Mouse (Mus musculus) brain, embryonic 14.5 days (tissue): Measurements from ENCODE around the gene Mrpl43. TPM values are rescaled to one million over a fixed set of nuclear protein-coding genes. Genes with fewer than 3 reads are reported as not detected.
A peak's percentile ranks its signal among the peaks of the same experiment; 100 is the strongest.

Experiments used
- DNase-seq: peaks from one replicate; pipeline ENCODE4 v3.0.0-alpha.2; 2011; ENCODE audit warnings: low read depth
- CTCF ChIP-seq: fragments of 200-500 bp; IDR thresholded peaks from 2 replicates; pipeline ENCODE4 v1.5.1; 2012; ENCODE audit warnings: inconsistent platforms, mild to moderate bottlenecking, moderate library complexity, borderline replicate concordance; ENCODE audit not compliant: insufficient read depth, insufficient read length; ENCODE audit errors: extremely low read depth
- POLR2A ChIP-seq: fragments of 200-500 bp; IDR thresholded peaks from 2 replicates; pipeline ENCODE4 v1.6.1; 2012; ENCODE audit warnings: mild to moderate bottlenecking, inconsistent platforms, borderline replicate concordance; ENCODE audit not compliant: poor library complexity, insufficient read depth, insufficient read length, severe bottlenecking; ENCODE audit errors: extremely low read depth
- polyA plus RNA-seq: library from polyadenylated mRNA; depleted of rRNA; stranded (reverse); fragments of >200 nt; gene quantifications from 2 replicates; pipeline ENCODE4 v1.2.3, GENCODE M21; 2012

The Mrpl43 gene
- polyA plus RNA-seq, 1 experiment, result 96.2 TPM

DNA sequence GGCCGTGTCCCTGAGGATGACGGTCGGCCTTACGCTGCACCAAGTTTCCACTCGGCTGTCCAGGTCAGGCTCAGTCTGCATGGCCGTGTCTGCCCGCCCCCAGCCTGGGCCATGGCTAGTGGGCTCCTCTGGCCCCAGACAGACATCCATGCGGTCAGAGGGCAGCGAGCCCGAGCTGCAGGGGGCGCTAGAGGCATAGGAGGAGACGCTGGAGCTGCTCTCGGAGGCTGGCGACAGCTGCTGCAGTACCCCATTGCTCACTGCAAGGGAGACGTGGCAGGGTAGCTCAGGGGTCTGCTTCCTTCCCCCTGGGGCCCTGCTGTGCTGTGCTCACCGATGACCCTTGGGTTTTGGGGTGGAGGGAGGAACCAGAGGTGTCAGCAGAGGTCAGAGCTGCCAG is 30.6 kb upstream of the Mrpl43 start:
- DNase-seq, result no peak
- TF ChIP-seq POLR2A, result no peak
- peak; percentile 23; the same call in 1 of the 2 replicates for TF ChIP-seq CTCF

DNA sequence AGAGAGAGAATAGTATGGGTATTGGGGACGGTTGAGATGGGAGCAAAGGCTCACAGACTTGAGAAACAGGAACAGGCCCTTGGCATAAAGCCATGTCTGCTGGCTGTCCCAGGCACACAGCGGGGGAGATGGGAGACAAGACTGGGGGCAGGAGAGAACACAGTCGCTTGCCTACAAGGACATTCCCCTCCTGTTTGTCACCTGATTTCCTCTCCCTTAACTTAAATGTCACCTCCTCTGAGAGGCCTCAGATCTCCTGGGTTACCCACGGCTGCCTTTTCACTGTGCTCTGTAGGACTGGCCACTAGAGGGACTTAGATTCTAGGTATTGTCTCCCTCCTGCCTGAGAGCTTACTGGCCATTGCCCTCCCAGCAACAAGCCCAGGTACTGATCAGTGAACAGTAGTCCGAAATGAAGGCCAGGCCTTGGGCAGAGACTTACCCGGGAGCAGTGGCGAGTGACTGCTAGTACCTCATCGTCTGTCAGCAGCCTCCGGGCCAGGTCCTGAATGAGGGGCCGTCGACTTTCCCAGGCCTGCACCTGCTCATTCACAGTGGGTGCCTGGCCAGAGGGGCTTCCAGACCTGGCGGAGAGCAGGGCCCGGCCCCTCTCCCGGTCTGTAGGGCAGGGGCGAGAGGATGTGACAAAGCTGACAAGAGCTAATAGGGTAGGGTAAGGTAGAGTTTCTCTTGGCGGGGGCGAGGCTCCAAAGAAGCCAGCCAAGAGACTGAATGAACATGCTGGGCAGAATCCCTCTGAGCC is 26.5 kb upstream of the Mrpl43 start:
- DNase-seq, result no peak
- TF ChIP-seq POLR2A (no peak), CTCF (peak; percentile 51; the same call in 1 of the 2 replicates)

- DNase-seq, result peak; percentile 82
- TF ChIP-seq CTCF (peak; percentile 86), POLR2A (no peak)
Observed at GRCm38 (mm10) chr19:45031780-45032179, 25.5 kb upstream of the Mrpl43 start.

GRCm38 (mm10) chr19:45030746-45031693 is 24.8 kb upstream of the Mrpl43 start:
- peak; percentile 90 for DNase-seq
- TF ChIP-seq CTCF (peak; percentile 88), POLR2A (no peak)

GRCm38 (mm10) chr19:45030111-45030510 is 23.9 kb upstream of the Mrpl43 start:
- TF ChIP-seq POLR2A, result no peak
- peak; percentile 80 for TF ChIP-seq CTCF
- no peak for DNase-seq

GRCm38 (mm10) chr19:45029571-45029970 is 23.3 kb upstream of the Mrpl43 start:
- no peak for TF ChIP-seq POLR2A
- no peak for TF ChIP-seq CTCF
- no peak for DNase-seq

GRCm38 (mm10) chr19:45028746-45029145 is 22.5 kb upstream of the Mrpl43 start:
- no peak for DNase-seq
- TF ChIP-seq CTCF, result no peak
- no peak for TF ChIP-seq POLR2A

- no peak for TF ChIP-seq POLR2A
- TF ChIP-seq CTCF, result no peak
- DNase-seq, result no peak
Observed at GRCm38 (mm10) chr19:45027848-45028247, 21.6 kb upstream of the Mrpl43 start.

GRCm38 (mm10) chr19:45026958-45027670 is 20.9 kb upstream of the Mrpl43 start:
- TF ChIP-seq POLR2A (no peak), CTCF (no peak)
- no peak for DNase-seq

DNA sequence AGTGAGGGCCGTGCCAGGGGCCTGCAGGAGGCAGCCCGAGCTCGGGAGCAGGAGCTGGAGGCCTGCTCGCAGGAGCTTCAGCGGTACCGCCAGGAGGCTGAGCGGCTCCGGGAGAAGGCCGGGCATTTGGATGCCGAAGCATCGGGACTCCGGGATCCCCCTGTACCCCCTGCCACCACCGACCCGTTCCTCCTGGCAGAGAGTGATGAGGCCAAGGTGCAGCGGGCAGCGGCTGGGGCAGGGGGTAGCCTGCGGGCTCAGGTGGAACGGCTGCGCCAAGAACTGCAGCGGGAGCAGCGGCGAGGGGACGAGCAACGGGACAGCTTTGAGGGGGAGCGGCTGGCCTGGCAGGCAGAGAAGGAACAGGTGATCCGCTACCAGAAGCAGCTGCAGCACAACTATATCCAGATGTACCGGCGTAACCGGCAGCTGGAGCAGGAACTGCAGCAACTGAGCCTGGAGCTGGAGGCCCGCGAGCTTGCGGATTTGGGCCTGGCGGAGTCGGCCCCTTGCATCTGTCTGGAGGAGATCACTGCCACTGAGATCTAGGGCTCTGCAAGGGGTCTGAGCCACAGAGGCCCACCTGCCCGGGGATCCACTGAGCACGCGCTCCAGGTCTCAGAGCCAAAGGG is 19.8 kb upstream of the Mrpl43 start:
- DNase-seq, result no peak
- TF ChIP-seq POLR2A (no peak), CTCF (no peak)

DNA sequence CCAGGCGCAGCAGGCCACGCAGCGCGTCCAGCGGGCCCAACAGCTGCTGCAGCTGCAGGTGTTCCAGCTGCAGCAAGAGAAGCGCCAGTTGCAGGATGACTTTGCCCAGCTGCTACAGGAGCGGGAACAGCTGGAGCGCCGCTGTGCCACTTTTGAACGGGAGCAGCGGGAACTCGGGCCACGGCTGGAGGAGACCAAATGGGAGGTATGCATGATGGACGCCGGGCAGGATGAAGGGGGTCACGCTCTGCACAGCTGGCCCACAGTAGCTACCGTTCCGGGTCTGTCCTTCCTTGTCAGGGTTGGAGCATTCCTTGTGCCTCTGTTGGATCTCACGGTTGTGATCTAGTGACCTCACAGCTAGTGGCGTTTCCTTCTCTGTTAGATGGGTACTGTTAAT is 18.5 kb upstream of the Mrpl43 start:
- no peak for TF ChIP-seq POLR2A
- no peak for TF ChIP-seq CTCF
- DNase-seq, result no peak

DNA sequence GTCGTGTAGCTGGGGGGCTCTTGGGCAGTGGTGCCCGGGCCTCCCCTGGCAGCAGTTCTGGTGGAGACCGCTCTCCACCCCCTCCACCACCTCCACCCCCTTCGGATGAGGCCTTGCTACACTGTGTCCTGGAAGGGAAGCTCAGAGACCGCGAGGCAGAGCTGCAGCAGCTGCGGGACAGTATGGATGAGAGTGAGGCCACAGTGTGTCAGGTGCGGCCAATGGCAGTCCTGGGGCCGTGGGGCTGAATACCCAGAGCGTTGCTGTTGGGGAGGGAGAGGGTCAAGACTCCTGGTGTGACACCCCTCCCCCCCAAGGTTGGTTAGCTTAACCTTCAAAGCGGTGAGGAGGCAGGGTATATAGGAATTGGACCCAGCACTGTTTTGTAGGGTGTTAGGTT is 17.8 kb upstream of the Mrpl43 start:
- TF ChIP-seq CTCF (no peak), POLR2A (no peak)
- DNase-seq, result no peak
